34 mouse cellular contexts compared by ENCODE assay signal in the genomic region with DNA sequence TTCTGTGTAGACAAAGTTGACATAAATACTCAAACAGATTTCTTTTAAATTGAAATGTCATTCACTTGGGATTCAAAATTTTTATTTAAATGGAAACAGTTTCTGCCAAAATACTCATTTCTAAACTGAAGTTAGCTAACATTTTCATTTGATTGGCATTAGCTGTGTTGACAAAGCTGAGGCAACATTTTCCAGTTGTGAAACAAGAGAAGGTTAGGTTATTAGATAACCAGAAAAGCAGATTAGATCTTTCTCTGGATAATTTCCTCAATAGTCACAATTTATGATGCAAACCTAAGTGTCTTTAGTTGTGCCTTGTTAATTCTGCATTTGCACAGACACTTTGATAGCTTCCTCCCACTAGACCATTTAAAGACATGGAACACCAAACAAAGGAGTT.
"Had no signal": no experiment of that assay in that cellular context is flagged by ENCODE, and none has a peak within 500 bp of the region (broad histone marks: within the 10 kb centered on the region; RNA-seq: fewer than 3 reads in every experiment).

No protein-coding gene starts in this region.

- H3K36me3 ChIP-seq: heart, embryonic 10.5 days; heart, embryonic 12.5 days; heart, embryonic 13.5 days; heart, embryonic 15.5 days; hindbrain, embryonic 10.5 days; hindbrain, embryonic 12.5 days; hindbrain, embryonic 13.5 days; hindbrain, embryonic 15.5 days; intestine, embryonic 15.5 days; kidney, embryonic 15.5 days had no signal

- H3K27ac ChIP-seq: heart, adult 2 months; heart, embryonic 10.5 days; heart, embryonic 13.5 days; heart, embryonic 15.5 days; hindbrain, embryonic 10.5 days; hindbrain, embryonic 12.5 days; hindbrain, embryonic 13.5 days; hindbrain, embryonic 14.5 days; hindbrain, embryonic 15.5 days; hindbrain, postnatal 0 days; intestine, embryonic 15.5 days; kidney, embryonic 15.5 days; layer of hippocampus, adult 2 months had no signal

- H3K9me3 ChIP-seq: heart, embryonic 10.5 days; heart, embryonic 12.5 days; heart, embryonic 13.5 days; heart, embryonic 15.5 days; hindbrain, embryonic 10.5 days; hindbrain, embryonic 12.5 days; hindbrain, embryonic 13.5 days; hindbrain, embryonic 15.5 days; intestine, embryonic 15.5 days; kidney, embryonic 15.5 days had no signal

- DNase-seq: heart, adult 2 months; heart, postnatal 10 days; heart, postnatal 14 days; heart, postnatal 36 days; heart, postnatal 4 days; kidney, adult 11 months; kidney, adult 18-20 months; kidney, adult 2 months; kidney, adult 8-10 months; kidney, adult 9 months; kidney, postnatal 10 days; kidney, postnatal 14 days; kidney, postnatal 25 days; kidney, postnatal 36 days; layer of hippocampus, adult 9-11 months; layer of hippocampus, postnatal 36 days had no signal

- H3K9ac ChIP-seq: heart, embryonic 12.5 days; heart, embryonic 13.5 days; heart, embryonic 15.5 days; hindbrain, embryonic 12.5 days; hindbrain, embryonic 13.5 days; hindbrain, embryonic 14.5 days; hindbrain, embryonic 15.5 days; intestine, embryonic 15.5 days; kidney, embryonic 15.5 days had no signal

- H3K4me1 ChIP-seq: heart, embryonic 10.5 days; heart, embryonic 13.5 days; heart, embryonic 15.5 days; hindbrain, embryonic 10.5 days; hindbrain, embryonic 12.5 days; hindbrain, embryonic 13.5 days; hindbrain, embryonic 15.5 days; intestine, embryonic 15.5 days; kidney, embryonic 15.5 days had no signal

- H3K4me3 ChIP-seq: heart, adult 2 months; heart, embryonic 10.5 days; heart, embryonic 12.5 days; heart, embryonic 13.5 days; heart, embryonic 15.5 days; hindbrain, embryonic 10.5 days; hindbrain, embryonic 12.5 days; hindbrain, embryonic 13.5 days; hindbrain, embryonic 15.5 days; intestine, embryonic 15.5 days; kidney, embryonic 15.5 days; layer of hippocampus, adult 2 months had no signal

- ATAC-seq: hindbrain, embryonic 16.5 days; hindbrain, postnatal 0 days; inflammation-experienced regulatory T-cells, adult 6 months; intestine, embryonic 15.5 days; intestine, embryonic 16.5 days; intestine, postnatal 0 days had no signal

- H3K4me2 ChIP-seq: heart, embryonic 11.5 days; heart, embryonic 12.5 days; heart, embryonic 13.5 days; heart, embryonic 15.5 days; hindbrain, embryonic 12.5 days; hindbrain, embryonic 13.5 days; hindbrain, embryonic 14.5 days; hindbrain, embryonic 15.5 days; intestine, embryonic 15.5 days; kidney, embryonic 15.5 days had no signal

- H3K27me3 ChIP-seq: heart, embryonic 12.5 days; heart, embryonic 13.5 days; heart, embryonic 15.5 days; hindbrain, embryonic 12.5 days; hindbrain, embryonic 13.5 days; hindbrain, embryonic 15.5 days; intestine, embryonic 15.5 days; kidney, embryonic 15.5 days had no signal
